Mouse (Mus musculus): ENCODE results near the gene Arhgap4.

The Arhgap4 gene

GRCm38 (mm10) chrX:73921823-73922549 is at the start of gene Arhgap4, which contains the start of gene Naa10:
Gene Arhgap4 (minus strand): TSS chrX:73921870.
Gene Naa10 (minus strand): TSS chrX:73921944.
- peak; percentile 91 for DNase-seq (ENCODE audit: low spot score)

GRCm38 (mm10) chrX:73970781-73971180 is 49.1 kb upstream of the Arhgap4 start:
- DNase-seq (ENCODE audit: low spot score), result no peak

GRCm38 (mm10) chrX:73969729-73970128 is 48.1 kb upstream of the Arhgap4 start:
- no peak for DNase-seq (ENCODE audit: low spot score)

- no peak for DNase-seq (ENCODE audit: low spot score)
Observed at GRCm38 (mm10) chrX:73969167-73969566, 47.5 kb upstream of the Arhgap4 start.

- peak; percentile 92 for DNase-seq (ENCODE audit: low spot score)
Observed at GRCm38 (mm10) chrX:73967177-73968075, 45.8 kb upstream of the Arhgap4 start.

- DNase-seq (ENCODE audit: low spot score), result peak; percentile 88
Observed at GRCm38 (mm10) chrX:73966248-73967176, 44.8 kb upstream of the Arhgap4 start, which contains the start of gene Hcfc1. Gene Hcfc1 (minus strand): TSS chrX:73966357.

- DNase-seq (ENCODE audit: low spot score), result peak; percentile 25
Observed at GRCm38 (mm10) chrX:73965307-73965706, 43.6 kb upstream of the Arhgap4 start.

- no peak for DNase-seq (ENCODE audit: low spot score)
Observed at GRCm38 (mm10) chrX:73964363-73964762, 42.7 kb upstream of the Arhgap4 start.

- DNase-seq (ENCODE audit: low spot score), result no peak
Observed at GRCm38 (mm10) chrX:73954988-73955387, 33.3 kb upstream of the Arhgap4 start.

GRCm38 (mm10) chrX:73952603-73953002 is 30.9 kb upstream of the Arhgap4 start:
- no peak for DNase-seq (ENCODE audit: low spot score)

- no peak for DNase-seq (ENCODE audit: low spot score)
Observed at GRCm38 (mm10) chrX:73949341-73949740, 27.7 kb upstream of the Arhgap4 start.

- DNase-seq (ENCODE audit: low spot score), result peak; percentile 83
Observed at GRCm38 (mm10) chrX:73948647-73949046, 27.0 kb upstream of the Arhgap4 start.

- DNase-seq (ENCODE audit: low spot score), result no peak
Observed at GRCm38 (mm10) chrX:73946896-73947295, 25.2 kb upstream of the Arhgap4 start.

GRCm38 (mm10) chrX:73942294-73942693 is 20.6 kb upstream of the Arhgap4 start:
- DNase-seq (ENCODE audit: low spot score), result no peak

GRCm38 (mm10) chrX:73941860-73942259 is 20.2 kb upstream of the Arhgap4 start:
- no peak for DNase-seq (ENCODE audit: low spot score)

- no peak for DNase-seq (ENCODE audit: low spot score)
Observed at GRCm38 (mm10) chrX:73931871-73932270, 10.2 kb upstream of the Arhgap4 start.

GRCm38 (mm10) chrX:73930402-73931062 is 8.9 kb upstream of the Arhgap4 start, which contains the start of gene Renbp:
Gene Renbp (minus strand): TSS chrX:73930850.
- peak; percentile 78 for DNase-seq (ENCODE audit: low spot score)

- peak; percentile 26 for DNase-seq (ENCODE audit: low spot score)
Observed at GRCm38 (mm10) chrX:73922550-73922882, 846 bp upstream of the Arhgap4 start.

GRCm38 (mm10) chrX:73921285-73921822 is 316 bp downstream of the Arhgap4 start:
- DNase-seq (ENCODE audit: low spot score), result no peak

- no peak for DNase-seq (ENCODE audit: low spot score)
Observed at GRCm38 (mm10) chrX:73918631-73919030, 3.0 kb downstream of the Arhgap4 start.

GRCm38 (mm10) chrX:73916945-73917344 is 4.7 kb downstream of the Arhgap4 start:
- no peak for DNase-seq (ENCODE audit: low spot score)
